Mouse (Mus musculus): ENCODE results near the gene Cerk. TPM values are rescaled to one million over a fixed set of nuclear protein-coding genes. Genes with fewer than 3 reads are reported as not detected.
"Not testable (repeated sequence)": the region's sequence is repeated elsewhere in the genome, so short reads cannot be mapped to it uniquely, and the experiment has no call there.

Cerk gene
- polyA plus RNA-seq, 1 experiment from 2014 or later = 16.8 TPM

GRCm38 (mm10) chr15:86191505-86191904 lies 5.6 kb upstream of the Cerk start:
- Histone ChIP-seq H3K27me3 (no peaks in the 10 kb centered on the region), H3K27ac (replicated peaks) (no peak overlapping the region), H3K36me3 (no peaks in the 10 kb centered on the region), H3K4me2 (replicated peaks) (no peak overlapping the region), H3K4me3 (replicated peaks) (no peak overlapping the region), H3K9ac (no peak overlapping the region), H3K4me1 (peaks cover 17% of the 10 kb centered on the region), H3K9me3 (replicated peaks) (no peaks in the 10 kb centered on the region)
- WGBS = 41% methylated on average over 1 of the region's 1 CpGs
- no peak for ATAC-seq (ENCODE audit: insufficient number of reproducible peaks, low FRiP score, low TSS enrichment, low read depth)

- no peaks in the 10 kb centered on the region for H3K9me3 ChIP-seq (replicated peaks)
- H3K4me2 ChIP-seq (replicated peaks) = no peak overlapping the region
- H3K36me3 ChIP-seq = no peaks in the 10 kb centered on the region
- peaks cover 23% of the 10 kb centered on the region for H3K4me1 ChIP-seq
- no peak overlapping the region for H3K9ac ChIP-seq
- H3K27me3 ChIP-seq = no peaks in the 10 kb centered on the region
- no peak overlapping the region for H3K27ac ChIP-seq (replicated peaks)
- 76% methylated on average over 3 of the region's 3 CpGs for WGBS
- ATAC-seq (ENCODE audit: insufficient number of reproducible peaks, low FRiP score, low TSS enrichment, low read depth) = no peak
- H3K4me3 ChIP-seq (replicated peaks) = no peak overlapping the region
Measured at GRCm38 (mm10) chr15:86190387-86190786, 4.4 kb upstream of the Cerk start.

GRCm38 (mm10) chr15:86188746-86189470 lies 3.0 kb upstream of the Cerk start:
- no peak for ATAC-seq (ENCODE audit: insufficient number of reproducible peaks, low FRiP score, low TSS enrichment, low read depth)

GRCm38 (mm10) chr15:86188186-86188585 lies 2.2 kb upstream of the Cerk start:
- Histone ChIP-seq H3K36me3 (no peaks in the 10 kb centered on the region), H3K27me3 (no peaks in the 10 kb centered on the region), H3K9ac (no peak overlapping the region), H3K4me2 (replicated peaks) (no peak overlapping the region), H3K9me3 (replicated peaks) (no peaks in the 10 kb centered on the region), H3K4me3 (replicated peaks) (no peak overlapping the region), H3K4me1 (peaks cover 39% of the 10 kb centered on the region), H3K27ac (replicated peaks) (no peak overlapping the region)
- ATAC-seq (ENCODE audit: insufficient number of reproducible peaks, low FRiP score, low TSS enrichment, low read depth) = no peak
- 55% methylated on average over 5 of the region's 5 CpGs for WGBS

More at GRCm38 (mm10) chr15:86188746-86189470, 3.0 kb upstream of the Cerk start:
- 25% methylated on average over 10 of the region's 10 CpGs for WGBS
- Histone ChIP-seq H3K27ac (replicated peaks) (peak overlapping the region; percentile 14; the same call in 1 of the 2 replicates), H3K9me3 (replicated peaks) (no peaks in the 10 kb centered on the region), H3K36me3 (no peaks in the 10 kb centered on the region), H3K27me3 (no peaks in the 10 kb centered on the region), H3K4me2 (replicated peaks) (no peak overlapping the region), H3K9ac (no peak overlapping the region), H3K4me3 (replicated peaks) (no peak overlapping the region), H3K4me1 (peaks cover 34% of the 10 kb centered on the region)

- Histone ChIP-seq H3K27ac (replicated peaks) (no peak overlapping the region; the same call in 1 of the 2 replicates), H3K9me3 (replicated peaks) (no peaks in the 10 kb centered on the region), H3K36me3 (no peaks in the 10 kb centered on the region), H3K4me1 (peaks cover 46% of the 10 kb centered on the region), H3K9ac (no peak overlapping the region), H3K27me3 (no peaks in the 10 kb centered on the region), H3K4me3 (replicated peaks) (no peak overlapping the region), H3K4me2 (replicated peaks) (peak overlapping the region; percentile 86; the same call in 1 of the 2 replicates)
- no peak for ATAC-seq (ENCODE audit: insufficient number of reproducible peaks, low FRiP score, low TSS enrichment, low read depth)
- WGBS = 50% methylated on average over 3 of the region's 3 CpGs
Measured at GRCm38 (mm10) chr15:86186686-86187085, 745 bp upstream of the Cerk start.

- Histone ChIP-seq H3K9ac (peak overlapping the region; percentile 95), H3K36me3 (no peaks in the 10 kb centered on the region), H3K4me3 (replicated peaks) (peak overlapping the region; percentile 90), H3K4me2 (replicated peaks) (peak overlapping the region; percentile 86), H3K4me1 (peaks cover 46% of the 10 kb centered on the region), H3K27ac (replicated peaks) (peak overlapping the region; percentile 89), H3K27me3 (no peaks in the 10 kb centered on the region), H3K9me3 (replicated peaks) (no peaks in the 10 kb centered on the region)
- peak; percentile 27; the same call in 1 of the 2 replicates for ATAC-seq (ENCODE audit: insufficient number of reproducible peaks, low FRiP score, low TSS enrichment, low read depth)
- WGBS = under 1% methylated on average over 70 of the region's 70 CpGs
Measured at GRCm38 (mm10) chr15:86184851-86185688, 871 bp downstream of the Cerk start.

GRCm38 (mm10) chr15:86184071-86184470 lies 1.9 kb downstream of the Cerk start:
- Histone ChIP-seq H3K27ac (replicated peaks) (no peak overlapping the region), H3K27me3 (no peaks in the 10 kb centered on the region), H3K9ac (no peak overlapping the region), H3K4me3 (replicated peaks) (peak overlapping the region; percentile 90), H3K36me3 (no peaks in the 10 kb centered on the region), H3K4me1 (peaks cover 43% of the 10 kb centered on the region), H3K4me2 (replicated peaks) (peak overlapping the region; percentile 86), H3K9me3 (replicated peaks) (no peaks in the 10 kb centered on the region)
- ATAC-seq (ENCODE audit: insufficient number of reproducible peaks, low FRiP score, low TSS enrichment, low read depth) = no peak
- 75% methylated on average over 5 of the region's 5 CpGs for WGBS

- Histone ChIP-seq H3K27me3 (no peaks in the 10 kb centered on the region), H3K9me3 (replicated peaks) (no peaks in the 10 kb centered on the region), H3K4me2 (replicated peaks) (no peak overlapping the region), H3K27ac (replicated peaks) (no peak overlapping the region), H3K4me1 (peaks cover 37% of the 10 kb centered on the region), H3K36me3 (no peaks in the 10 kb centered on the region), H3K9ac (no peak overlapping the region), H3K4me3 (replicated peaks) (no peak overlapping the region)
- no peak for ATAC-seq (ENCODE audit: insufficient number of reproducible peaks, low FRiP score, low TSS enrichment, low read depth)
- 92% methylated on average over 8 of the region's 8 CpGs for WGBS
Measured at GRCm38 (mm10) chr15:86183484-86183883, 2.5 kb downstream of the Cerk start.

- WGBS = 58% methylated on average over 13 of the region's 13 CpGs
- Histone ChIP-seq H3K9me3 (replicated peaks) (no peaks in the 10 kb centered on the region), H3K27ac (replicated peaks) (no peak overlapping the region), H3K36me3 (no peaks in the 10 kb centered on the region), H3K27me3 (no peaks in the 10 kb centered on the region), H3K9ac (no peak overlapping the region), H3K4me2 (replicated peaks) (no peak overlapping the region), H3K4me3 (replicated peaks) (no peak overlapping the region), H3K4me1 (peaks cover 32% of the 10 kb centered on the region)
- ATAC-seq (ENCODE audit: insufficient number of reproducible peaks, low FRiP score, low TSS enrichment, low read depth) = no peak
Measured at GRCm38 (mm10) chr15:86182646-86183045, 3.3 kb downstream of the Cerk start.

- 50% methylated on average over 10 of the region's 11 CpGs for WGBS
- 0 out of 2 replicates have a peak overlapping the region, but pooled peaks have one; percentile 3 for H3K27ac ChIP-seq (replicated peaks)
- no peaks in the 10 kb centered on the region for H3K36me3 ChIP-seq
- H3K4me2 ChIP-seq (replicated peaks) = no peak overlapping the region
- no peak overlapping the region for H3K9ac ChIP-seq
- ATAC-seq (ENCODE audit: insufficient number of reproducible peaks, low FRiP score, low TSS enrichment, low read depth) = no peak
- no peak overlapping the region for H3K4me3 ChIP-seq (replicated peaks)
- peaks cover 32% of the 10 kb centered on the region for H3K4me1 ChIP-seq
- no peaks in the 10 kb centered on the region for H3K27me3 ChIP-seq
- H3K9me3 ChIP-seq (replicated peaks) = no peaks in the 10 kb centered on the region
Measured at GRCm38 (mm10) chr15:86181941-86182439, 4.0 kb downstream of the Cerk start.

GRCm38 (mm10) chr15:86181321-86181720 lies 4.6 kb downstream of the Cerk start:
- WGBS = 95% methylated on average over 3 of the region's 3 CpGs
- not testable (repeated sequence) for H3K4me2 ChIP-seq (replicated peaks); H3K9me3 ChIP-seq (replicated peaks); H3K27me3 ChIP-seq; H3K9ac ChIP-seq; H3K36me3 ChIP-seq; H3K4me3 ChIP-seq (replicated peaks); ATAC-seq (ENCODE audit: insufficient number of reproducible peaks, low FRiP score, low TSS enrichment, low read depth); H3K27ac ChIP-seq (replicated peaks)
- peaks cover 28% of the 10 kb centered on the region for H3K4me1 ChIP-seq
